Mouse (Mus musculus): Measurements from ENCODE around the gene Aes. TPM values are rescaled to one million over a fixed set of nuclear protein-coding genes. Genes with fewer than 3 reads are reported as not detected.

Gene Aes
- total RNA-seq, 2 experiments from 2014 or later = 1,011 to 1,083 TPM

DNA sequence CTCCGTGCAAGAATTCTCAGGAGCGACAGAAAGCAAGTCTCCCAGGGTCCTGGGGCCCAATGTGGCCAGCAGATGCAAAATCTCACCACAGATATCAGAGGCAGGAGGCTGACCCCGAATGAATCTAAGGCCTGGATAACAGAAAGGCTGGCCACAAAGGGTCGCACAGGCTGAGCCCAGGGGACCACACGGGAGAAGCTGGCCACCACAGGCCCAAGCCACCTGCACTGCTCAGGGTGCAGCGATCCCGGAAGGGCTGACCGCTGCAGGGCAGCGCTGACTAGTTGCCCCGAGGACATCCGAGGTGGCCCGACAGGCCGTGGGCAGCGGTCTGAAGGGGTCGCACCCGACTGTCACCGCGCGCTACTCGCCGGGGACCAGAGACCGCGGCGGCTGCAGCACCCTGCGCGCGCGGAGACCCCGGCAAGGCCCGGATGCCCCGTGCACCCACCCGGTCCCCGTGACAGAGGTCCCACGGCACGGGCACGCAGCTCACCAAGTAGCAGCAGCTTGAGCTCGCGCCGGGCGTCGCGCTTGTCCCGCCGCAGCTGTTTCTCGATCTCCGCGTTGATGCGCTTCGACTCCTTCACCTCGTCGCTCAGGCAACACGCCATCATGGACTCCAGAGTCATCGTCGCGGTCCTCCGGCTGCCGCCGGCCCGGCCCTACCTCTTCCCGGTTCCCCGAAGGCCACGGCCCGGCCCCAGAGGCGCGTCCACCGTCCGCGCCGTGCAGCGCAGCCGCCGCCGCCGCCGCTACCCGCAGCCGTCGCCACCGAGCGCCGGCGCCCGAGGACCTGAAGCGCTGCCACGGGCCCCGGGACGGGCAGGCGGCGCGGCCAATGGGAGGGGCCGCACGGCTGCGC is 14.8 kb upstream of the Aes start:
- peak in 1 of 2 experiments; percentile 38 for DNase-seq

DNA sequence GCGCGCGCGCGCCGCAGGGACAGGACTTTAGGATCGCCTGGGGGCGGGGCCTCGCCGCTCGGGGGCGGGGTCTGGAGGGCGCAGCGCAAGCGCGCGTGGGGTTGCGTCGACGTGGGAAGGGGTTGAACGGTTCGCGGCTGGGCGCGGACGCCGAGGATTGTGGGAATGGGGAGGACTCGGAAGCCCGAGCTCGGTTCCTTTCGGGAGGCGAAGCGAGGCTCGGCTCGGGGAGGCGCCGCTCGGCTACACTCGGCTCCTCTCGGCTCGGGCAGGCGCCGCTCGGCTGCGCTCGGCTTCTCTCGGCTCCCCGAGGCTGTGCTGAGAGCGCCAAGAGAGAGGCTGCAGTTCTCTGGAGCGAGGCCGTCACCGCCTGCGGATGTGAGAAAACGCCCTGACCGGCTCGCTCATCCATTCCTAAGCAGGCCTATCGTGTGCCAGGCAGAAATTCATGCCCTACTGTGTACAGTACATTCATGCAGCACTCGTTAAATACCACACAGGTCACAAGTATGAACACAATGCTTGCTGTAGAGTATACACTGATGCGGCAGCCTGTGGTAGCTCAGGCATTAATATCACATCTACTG is 14.0 kb upstream of the Aes start, which contains the start of gene Gna11:
Gene Gna11, minus strand, starts transcription at position 30 of the 587 bp plus-strand sequence.
- peak; percentile 100 for DNase-seq

DNA sequence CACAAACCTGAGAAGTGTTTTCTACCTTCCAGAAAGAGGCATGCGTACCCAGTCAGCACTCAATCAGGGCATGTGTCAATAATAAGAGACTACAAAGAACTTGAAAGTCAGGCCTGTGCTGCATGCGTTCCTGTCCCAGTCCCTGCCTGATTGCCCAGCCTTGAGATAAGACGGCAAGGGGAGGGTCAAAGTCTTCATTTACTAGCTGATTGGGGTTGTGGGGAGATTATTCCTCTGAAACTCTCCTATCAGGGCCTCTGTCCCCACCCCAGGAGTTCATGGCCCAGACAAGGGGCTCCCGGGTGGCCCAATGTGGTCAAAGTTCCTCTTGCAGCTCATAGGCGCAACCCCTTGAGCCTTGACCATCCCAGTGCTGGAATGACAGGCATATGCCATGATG is 13.0 kb upstream of the Aes start:
- no peak for DNase-seq

DNA sequence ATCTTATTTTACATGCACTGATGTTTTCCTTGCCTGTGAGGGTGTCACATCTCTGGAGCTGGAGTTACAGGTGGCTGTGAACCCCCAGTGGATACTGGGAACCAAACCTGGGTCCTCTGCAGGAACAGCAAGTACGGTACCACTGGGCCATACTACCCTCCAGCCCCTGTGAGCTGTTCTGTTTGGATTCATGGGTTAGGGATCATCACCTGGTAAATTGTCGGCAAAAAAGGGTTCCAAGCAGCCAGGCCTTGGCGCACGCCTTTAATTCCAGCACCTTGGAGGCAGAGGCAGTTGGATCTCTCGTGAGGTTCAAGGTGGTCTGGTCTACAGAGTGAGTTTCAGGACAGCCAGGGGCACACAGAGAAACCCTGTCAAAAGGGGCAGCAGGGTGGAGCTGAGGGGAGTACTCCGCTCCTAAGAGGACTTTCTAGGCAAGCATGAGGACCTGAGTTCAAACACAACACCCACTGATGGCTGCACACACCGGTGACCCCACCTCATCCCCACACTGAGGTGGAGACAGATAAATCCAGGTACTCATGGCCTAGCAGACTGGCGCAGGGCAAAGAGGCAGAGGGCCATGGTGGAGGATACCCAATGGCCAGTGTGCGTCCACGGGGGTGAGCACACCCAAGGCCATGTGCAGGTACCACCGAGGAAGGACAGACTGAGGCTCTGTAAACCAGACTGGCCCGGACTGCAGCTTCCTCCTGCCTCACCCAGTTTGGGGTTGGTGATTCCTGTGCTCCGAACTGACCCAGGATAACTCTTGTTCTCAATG is 12.3 kb upstream of the Aes start:
- no peak for DNase-seq

DNA sequence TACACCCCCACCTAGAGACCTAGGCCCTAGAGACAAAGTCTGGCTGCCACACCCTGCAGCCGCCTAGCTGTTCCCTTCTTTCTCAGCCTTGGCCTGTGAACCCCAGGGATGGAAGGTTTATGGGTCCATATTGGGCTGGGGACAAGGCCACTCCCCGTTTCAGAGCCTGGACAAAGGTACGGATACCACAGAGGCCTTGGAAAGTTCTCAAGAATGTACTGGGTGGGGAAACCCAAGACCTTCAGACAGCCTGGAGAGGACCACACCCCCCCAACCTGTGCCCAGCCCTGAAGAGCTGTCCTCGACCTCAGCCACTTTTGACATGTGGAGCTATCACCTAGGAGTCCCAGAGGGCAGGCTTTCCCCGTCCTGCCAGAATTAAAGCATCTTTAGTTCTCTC is 10.3 kb upstream of the Aes start:
- no peak for DNase-seq

DNA sequence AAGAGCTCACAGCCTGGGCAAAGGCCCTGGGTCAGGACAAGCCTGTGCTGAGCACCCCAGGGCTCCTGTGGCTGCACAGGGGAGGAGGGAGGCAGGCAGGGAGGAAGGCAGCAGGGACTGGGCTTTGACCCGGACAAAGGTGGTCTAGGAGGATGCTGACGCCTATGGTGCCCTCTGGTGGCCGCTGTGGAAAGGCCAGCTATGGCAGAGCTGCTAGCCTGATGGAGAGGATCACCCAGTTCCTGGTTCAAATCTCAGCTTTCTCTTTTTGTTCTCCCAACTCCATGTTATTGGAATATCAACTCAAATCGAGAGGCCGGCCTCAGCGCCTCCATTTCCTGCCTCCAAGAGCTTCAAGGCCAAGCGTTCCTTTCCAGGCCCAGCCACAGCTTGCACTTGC is 9.0 kb upstream of the Aes start:
- peak; percentile 62 to 76 for DNase-seq

DNA sequence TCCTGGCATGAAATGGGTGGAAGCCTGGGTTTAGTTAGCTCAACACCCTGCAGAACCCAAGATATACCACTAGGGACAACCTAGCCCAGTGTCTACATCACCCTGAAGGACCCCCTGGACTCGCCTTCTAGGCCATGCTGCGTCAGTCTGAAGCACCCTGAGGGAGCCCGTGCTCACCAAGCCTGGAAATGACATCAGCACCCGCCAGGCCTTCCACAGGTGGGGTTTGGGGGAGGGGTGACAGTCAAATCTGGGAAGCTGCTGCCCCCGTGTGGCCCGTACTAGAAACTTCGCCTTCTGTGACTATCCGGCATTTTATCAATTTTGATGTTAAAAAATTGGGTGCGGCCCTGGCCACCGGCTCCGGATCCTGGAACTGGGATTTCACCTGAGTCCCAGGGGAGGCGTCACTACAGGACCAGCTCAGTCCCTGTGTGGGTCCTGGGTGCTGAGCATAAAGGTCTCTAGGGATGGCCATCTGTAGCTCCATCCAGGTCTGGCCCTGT is 7.6 kb upstream of the Aes start:
- peak; percentile 89 to 90 for DNase-seq

DNA sequence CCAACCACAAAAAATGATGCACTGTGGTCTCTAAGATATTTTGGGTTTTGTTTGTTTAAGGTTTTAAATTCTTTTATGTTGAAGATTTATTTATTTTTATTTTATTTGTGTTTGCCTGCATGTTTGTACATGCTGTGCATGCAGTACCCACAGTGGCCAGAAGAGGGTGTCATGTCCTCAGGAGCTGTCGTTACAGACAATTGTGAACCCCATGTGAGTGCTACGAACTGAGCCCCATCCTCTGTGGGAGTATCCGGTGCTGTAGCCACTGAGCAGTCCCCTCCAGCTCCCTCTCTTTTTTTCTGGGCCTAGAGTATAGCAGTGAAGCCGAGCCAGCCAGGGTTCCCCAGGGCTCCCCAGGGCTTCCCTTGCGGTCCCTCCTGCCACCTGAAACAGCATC is 6.1 kb upstream of the Aes start:
- DNase-seq = no peak

DNA sequence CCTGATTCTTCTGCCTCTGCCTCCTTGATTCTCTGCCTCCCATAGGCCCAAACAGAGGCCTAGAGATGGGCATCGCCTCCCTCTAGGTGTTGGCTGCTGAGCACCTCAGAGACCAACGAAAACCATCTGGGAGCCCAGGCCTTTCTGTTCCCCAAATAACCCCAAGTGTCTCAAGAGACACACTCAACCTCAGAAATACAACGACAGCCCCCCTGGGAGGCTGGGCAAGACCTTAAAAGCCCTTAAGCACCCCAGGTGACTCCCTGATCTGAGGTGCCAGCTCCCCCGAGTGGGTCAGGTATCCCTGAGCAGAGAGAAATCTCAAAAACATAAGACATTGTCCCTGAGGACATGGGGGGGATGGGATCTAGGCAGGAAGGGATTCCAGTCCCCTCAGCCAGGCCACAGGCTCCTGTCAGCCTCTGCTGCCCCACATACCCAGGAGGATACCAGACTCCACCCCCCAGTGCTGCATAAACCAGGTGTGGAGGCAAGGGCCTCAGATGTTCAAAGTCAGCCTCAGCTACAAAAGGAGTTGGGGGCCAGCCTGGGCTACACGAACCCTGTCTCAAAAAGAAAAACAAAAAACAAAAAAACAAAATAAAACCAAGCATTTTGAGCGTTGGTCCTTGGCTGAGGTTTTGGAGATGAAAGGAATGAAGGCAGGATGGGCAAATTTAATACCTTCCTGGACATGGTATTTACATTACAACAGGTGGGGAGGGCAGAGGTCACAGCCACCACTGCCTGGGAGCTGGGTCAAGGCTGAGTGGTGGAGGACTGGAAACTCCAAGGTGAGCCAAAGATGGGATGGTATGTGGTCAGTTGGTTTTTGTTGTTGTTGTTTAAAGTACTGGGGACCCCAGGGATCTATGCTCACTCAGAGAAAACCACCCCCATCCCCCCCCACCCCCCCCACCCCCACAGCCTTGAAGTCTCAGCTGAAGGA is 5.2 kb upstream of the Aes start:
- no peak for DNase-seq

DNA sequence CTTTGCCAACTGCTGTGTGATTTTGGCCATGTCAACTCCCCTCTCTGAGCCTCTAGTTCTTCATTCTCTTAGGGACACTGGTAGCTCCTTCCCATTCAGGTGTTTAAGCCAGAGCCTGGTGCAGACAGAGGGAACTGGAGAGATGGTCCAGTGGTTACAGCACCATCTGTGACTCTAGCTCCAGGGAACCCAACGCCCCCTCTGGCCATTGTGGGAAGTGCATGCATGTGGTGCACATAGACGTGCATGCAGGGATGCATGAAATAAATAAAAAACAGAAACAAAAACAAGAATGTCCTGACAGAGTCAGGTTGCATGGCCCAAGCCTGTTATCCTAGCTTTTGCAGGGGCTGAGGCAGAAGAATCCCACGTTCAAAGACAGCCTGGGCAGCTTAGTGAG is 3.0 kb upstream of the Aes start:
- DNase-seq = no peak

DNA sequence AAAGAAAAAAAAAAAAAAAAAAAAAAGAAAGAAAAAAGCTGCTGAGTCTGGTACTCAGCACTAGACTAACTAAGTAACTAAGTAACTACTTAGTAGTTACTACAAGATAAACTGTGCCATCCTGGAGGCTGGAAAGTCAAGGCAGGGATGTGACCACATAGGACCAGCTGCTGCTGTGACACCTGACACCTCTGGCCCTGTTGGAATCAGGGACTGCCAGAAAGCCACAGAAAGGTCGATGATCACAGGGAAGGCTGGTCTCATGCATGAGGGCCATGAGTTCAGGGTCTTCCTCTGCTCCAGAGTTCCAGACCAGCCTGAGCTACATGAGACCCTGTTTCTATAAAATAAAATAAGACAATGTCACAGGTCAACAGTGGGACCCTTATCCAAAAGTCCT is 1.8 kb upstream of the Aes start:
- no peak for DNase-seq

DNA sequence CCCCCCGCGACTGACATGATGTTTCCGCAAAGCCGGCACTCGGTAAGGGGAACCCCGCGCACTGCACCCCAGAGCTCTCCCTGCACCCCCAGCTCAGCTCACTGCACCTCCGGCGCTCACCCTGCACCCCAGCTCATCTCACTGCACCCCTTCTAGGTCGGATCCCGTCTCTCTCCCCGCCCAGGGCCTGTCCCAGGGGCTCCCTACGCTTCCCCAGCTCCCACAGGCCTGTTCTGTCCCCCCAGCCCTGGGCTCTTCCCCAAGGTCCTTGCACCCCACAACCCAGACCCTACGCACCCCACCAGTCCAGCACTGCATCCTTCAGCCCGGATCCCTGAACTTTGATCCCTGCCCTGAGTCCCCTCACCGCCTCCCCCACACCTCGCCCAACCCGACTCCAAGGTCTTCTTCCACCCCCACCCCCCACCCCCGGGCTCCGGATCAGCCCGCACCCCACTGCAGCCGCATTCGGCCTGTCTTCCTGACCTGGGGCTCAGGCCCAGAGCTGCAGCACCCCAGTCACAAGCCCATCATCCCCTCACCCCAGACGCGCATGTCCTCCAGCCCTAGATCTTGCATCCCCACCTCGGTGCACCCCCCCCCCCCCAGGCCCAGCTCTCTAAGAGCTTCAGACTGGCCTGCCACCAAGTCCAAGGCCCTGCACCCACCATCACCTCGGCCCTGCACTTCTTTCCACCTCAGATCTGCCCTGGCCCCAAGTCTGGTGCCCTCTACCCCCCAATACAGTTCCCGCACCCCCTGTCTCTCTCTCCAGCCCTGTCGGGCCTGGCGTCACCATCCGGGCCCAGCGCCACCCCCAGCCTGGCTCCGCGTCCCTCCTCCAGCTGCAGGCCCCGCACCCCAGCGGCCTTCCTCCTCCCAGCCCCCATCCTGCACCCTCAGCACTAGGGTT is 595 bp downstream of the Aes start:
- peak; percentile 80 to 81 for DNase-seq

DNA sequence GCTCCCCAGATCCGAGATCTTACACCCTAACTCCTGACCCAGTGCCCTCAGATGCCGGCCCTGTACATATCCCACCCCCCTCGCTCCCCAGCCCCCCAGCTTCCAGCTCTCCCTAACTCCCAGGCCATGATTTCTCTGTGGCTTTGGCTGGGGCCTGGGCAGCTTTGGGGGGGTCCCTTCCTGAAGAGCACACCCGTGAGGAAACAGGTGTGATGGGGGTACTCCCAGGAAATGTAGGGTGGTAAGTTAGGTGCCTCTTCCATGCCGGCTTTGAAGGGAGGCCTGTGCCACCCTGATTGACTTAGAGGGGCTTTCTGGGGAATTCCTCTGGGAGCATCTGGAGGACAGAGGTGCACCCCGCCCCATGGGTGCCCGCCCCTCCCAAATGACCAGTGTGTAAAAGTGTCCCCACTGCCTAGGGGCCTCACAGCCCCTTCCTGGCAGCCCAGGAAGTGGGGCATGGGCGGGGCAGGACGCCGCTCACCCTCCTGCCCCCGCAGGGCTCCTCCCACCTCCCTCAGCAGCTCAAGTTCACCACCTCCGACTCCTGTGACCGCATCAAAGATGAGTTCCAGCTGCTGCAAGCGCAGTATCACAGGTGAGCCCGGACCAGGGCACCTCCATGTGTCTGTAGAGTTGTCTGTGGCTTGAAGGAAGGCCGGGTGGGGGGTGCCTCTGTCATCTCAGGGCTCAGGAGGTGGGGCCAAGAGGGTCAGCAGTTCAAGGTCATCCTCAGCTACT is 1.6 kb downstream of the Aes start:
- DNase-seq = peak; percentile 40 to 68

DNA sequence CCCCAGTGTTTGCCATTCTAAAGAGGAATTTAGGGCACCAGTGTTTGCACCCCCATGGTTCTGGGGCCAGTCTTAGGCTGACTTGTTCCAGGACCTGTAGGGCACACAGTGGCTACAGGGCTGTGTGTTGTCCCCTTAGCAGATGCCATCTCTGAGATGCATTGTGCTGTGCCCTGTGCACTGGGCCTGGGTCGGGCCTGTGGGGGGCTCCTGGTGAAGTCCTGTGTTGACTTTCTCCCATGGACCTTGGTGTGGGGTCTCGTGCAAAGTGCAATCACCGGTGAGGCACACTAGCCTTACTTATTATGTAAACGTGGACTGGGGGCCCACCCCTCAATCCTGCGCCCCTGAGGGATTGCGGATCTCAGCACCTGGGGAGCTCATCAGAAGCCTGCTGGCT is 3.1 kb downstream of the Aes start:
- DNase-seq = no peak

DNA sequence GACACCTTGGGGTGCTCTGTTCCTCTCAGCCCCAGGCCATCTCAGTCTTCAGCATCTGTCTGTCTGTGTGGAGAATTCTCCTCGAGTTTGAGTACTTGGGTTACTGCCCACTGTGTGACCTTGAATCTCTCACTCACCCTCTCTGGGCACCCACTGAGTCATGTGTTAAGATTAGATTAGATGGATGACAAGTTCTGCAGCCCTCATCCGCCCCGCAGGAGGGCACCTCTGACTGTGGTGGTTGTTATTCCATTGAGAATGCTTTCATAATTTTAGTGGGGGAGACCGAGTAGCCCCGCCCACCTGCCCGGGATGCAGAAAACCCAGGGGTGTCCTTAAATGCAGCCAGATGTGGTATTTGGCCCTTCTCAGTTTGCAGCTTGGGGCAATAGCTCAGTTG is 4.2 kb downstream of the Aes start:
- DNase-seq = peak in 1 of 2 experiments; percentile 21

DNA sequence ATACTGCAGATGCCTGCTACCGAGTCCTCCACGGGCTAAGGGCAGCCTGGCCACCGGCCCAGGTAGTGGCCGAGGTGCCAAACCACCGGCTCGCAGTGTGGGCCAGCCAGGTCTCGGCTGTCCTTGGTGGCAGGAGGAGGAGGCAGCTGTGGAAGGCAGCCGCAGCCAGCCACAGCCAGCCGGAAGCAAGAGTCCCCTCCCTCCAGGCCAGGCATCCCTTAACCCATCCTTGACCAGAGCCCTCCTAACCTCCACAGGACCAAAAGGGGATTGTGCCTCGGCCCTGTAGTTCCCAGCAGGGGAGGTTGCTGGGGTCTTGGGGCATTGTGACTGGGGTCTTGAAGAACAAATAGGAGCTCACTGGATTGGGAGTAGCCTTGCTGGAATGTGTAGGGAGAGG is 4.9 kb downstream of the Aes start:
- DNase-seq = peak; percentile 65 to 77

DNA sequence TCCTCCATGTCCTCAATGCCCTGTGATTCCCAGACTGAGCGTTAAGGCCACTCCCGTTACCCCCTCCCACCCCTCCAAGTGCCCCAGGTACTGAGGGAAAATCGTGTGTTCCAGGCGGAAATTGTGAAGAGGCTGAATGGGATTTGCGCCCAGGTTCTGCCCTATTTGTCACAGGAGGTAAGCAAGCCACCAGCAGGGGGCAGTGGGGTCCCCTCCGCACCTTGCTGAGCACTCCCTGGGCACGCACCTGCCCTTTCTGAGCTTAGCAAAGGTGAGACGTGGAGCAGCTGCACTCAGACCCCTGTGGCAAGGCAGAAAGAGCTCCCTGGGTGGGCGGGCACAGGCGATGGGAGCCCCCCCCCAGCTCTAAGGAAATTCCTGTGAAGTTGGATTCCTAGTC is 5.4 kb downstream of the Aes start:
- DNase-seq = peak; percentile 46 to 65

DNA sequence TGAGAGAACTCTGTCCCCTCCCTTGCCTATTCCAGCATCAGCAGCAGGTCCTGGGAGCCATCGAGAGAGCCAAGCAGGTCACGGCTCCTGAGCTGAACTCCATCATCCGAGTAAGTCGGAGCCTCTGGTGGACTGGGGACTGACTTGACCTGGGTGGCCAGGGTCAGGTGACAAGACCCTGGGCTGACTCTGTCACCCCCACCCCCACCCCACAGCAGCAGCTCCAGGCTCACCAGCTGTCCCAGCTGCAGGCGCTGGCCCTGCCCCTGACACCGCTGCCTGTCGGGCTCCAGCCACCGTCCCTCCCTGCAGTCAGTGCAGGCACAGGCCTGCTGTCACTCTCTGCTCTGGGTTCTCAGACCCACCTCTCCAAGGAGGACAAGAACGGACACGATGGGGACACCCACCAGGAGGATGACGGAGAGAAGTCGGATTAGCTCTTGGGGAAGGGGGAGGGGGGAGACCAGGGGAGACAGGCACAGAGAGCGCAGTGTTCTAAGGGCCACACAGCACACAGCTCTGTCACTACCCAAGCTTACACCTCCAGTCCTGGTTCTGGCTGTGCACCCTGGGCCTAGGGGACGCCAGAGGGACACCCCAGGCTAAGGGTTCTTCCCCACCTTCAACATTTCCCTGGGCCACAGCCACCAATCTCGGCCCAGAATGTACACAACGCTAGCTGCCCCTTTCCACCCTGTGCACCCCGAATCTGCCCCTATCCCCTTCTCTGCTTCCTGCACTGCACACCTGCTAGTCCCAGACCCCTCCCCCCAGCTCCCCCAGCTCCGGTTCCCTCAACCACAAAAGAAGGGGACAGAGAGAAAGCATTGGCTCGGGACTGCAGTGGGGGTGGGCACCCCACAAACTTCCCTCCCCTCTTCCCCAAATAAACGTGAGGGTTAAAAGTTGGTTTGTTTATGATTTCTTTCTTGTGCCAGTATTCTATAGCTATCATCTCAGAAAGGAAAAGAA is 6.3 kb downstream of the Aes start:
- DNase-seq = no peak

All from heart, adult 18-20 months (tissue).